Mouse (Mus musculus): ENCODE measurements around the gene Bcor. TPM values are rescaled to one million over a fixed set of nuclear protein-coding genes. Genes with fewer than 3 reads are reported as not detected.

Bcor gene
- total and polyA plus RNA-seq, 3 experiments, result 44.6 to 88.7 (median 61.6) TPM

GRCm38 (mm10) chrX:12157331-12157930, 2.7 kb downstream of the Bcor start:
- peak overlapping the region; percentile 70 for H3K27ac ChIP-seq (ENCODE audit: control insufficient read depth, low read depth, low read length)
- peaks cover 0 to 13% of the 10 kb centered on the region in 2 experiments; a peak in 2 of 4 replicates for H3K4me1 ChIP-seq (ENCODE audit: control insufficient read depth in 1 of 2, insufficient read depth in 2 of 2, low read length in 2 of 2)
- H3K79me2 ChIP-seq (ENCODE audit: control insufficient read depth, insufficient read depth, low read length, poor library complexity), result no peaks in the 10 kb centered on the region
- no peaks in the 10 kb centered on the region for H3K36me3 ChIP-seq (ENCODE audit: control insufficient read depth in 1 of 2, insufficient read depth in 2 of 2, low read length in 2 of 2)
- peak overlapping the region; percentile 74 for H3K9ac ChIP-seq (ENCODE audit: control insufficient read depth, low read depth, low read length, poor library complexity, severe bottlenecking)
- no peaks in the 10 kb centered on the region for H3K9me3 ChIP-seq (replicated peaks; ENCODE audit: insufficient read depth, low read length)
- DNase-seq (ENCODE audit: low read depth, low spot score), result peak; percentile 72
- H3K4me3 ChIP-seq (ENCODE audit: control insufficient read depth in 1 of 2, insufficient read depth in 1 of 2, low read depth in 2 of 2, low read length in 2 of 2), result peak overlapping the region; percentile 47 to 50
- H3K27me3 ChIP-seq (ENCODE audit: control insufficient read depth in 1 of 2, insufficient read depth in 2 of 2, low read length in 2 of 2), result no peaks in the 10 kb centered on the region
- TF ChIP-seq BHLHE40 (IDR thresholded peaks at IDR 0.05; ENCODE audit: borderline replicate concordance, low read depth, low read length) (no peak), SIN3A (IDR thresholded peaks at IDR 0.05; ENCODE audit: low read length) (no peak), RCOR1 (IDR thresholded peaks at IDR 0.05; ENCODE audit: low read depth, low read length) (no peak), POLR2AphosphoS2 (IDR thresholded peaks at IDR 0.05; ENCODE audit: low read length) (no peak), ELF1 (IDR thresholded peaks at IDR 0.05; ENCODE audit: low read depth, low read length) (no peak), MXI1 (IDR thresholded peaks at IDR 0.05; ENCODE audit: low read depth, low read length) (no peak), MYB (IDR thresholded peaks at IDR 0.05; ENCODE audit: low read depth, low read length) (no peak), NELFE (IDR thresholded peaks at IDR 0.05; ENCODE audit: low read depth, low read length) (no peak), TAL1 (IDR thresholded peaks at IDR 0.05; ENCODE audit: low read length) (no peak), CHD1 (IDR thresholded peaks at IDR 0.05; ENCODE audit: low read depth, low read length) (no peak), HCFC1 (IDR thresholded peaks at IDR 0.05; ENCODE audit: low read depth, low read length) (no peak), CHD2 (IDR thresholded peaks at IDR 0.05; ENCODE audit: low read length) (no peak), KAT2A (conservative IDR thresholded peaks at IDR 0.05; ENCODE audit: low read depth, low read length) (no peak), SMC3 (IDR thresholded peaks at IDR 0.05; ENCODE audit: low read depth, low read length) (no peak), ZNF384 (IDR thresholded peaks at IDR 0.05; ENCODE audit: low read depth, low read length) (peak; percentile 46; the same call in 1 of the 2 replicates), EP300 (IDR thresholded peaks at IDR 0.05; ENCODE audit: low read depth in 1 of 2, low read length in 2 of 2) (no peak), MAZ (IDR thresholded peaks at IDR 0.05; ENCODE audit: low read depth, low read length) (no peak), USF2 (IDR thresholded peaks at IDR 0.05; ENCODE audit: borderline replicate concordance in 1 of 2, insufficient read depth in 1 of 2, low read depth in 1 of 2, low read length in 2 of 2) (no peak), USF1 (IDR thresholded peaks at IDR 0.05; ENCODE audit: low read depth, low read length) (no peak), ZMIZ1 (IDR thresholded peaks at IDR 0.05; ENCODE audit: low read depth, low read length) (no peak), POLR2AphosphoS5 (IDR thresholded peaks at IDR 0.05; ENCODE audit: borderline replicate concordance, low read depth, low read length) (no peak), E2F4 (IDR thresholded peaks at IDR 0.05; ENCODE audit: borderline replicate concordance, low read depth, low read length) (no peak), JUND (IDR thresholded peaks at IDR 0.05; ENCODE audit: low read depth, low read length) (no peak), RAD21 (IDR thresholded peaks at IDR 0.05; ENCODE audit: low read depth, low read length) (peak; percentile 25), MAX (IDR thresholded peaks at IDR 0.05; ENCODE audit: low read length) (no peak), TBP (IDR thresholded peaks at IDR 0.05; ENCODE audit: low read depth, low read length) (no peak), NRF1 (IDR thresholded peaks at IDR 0.05; ENCODE audit: insufficient read depth, low read depth, low read length, poor library complexity, severe bottlenecking) (no peak), MEF2A (IDR thresholded peaks at IDR 0.05; ENCODE audit: extremely low read depth, insufficient replicate concordance, low read depth, low read length, poor library complexity, severe bottlenecking) (no peak), ETS1 (IDR thresholded peaks at IDR 0.05; ENCODE audit: low read depth, low read length) (no peak), UBTF (IDR thresholded peaks at IDR 0.05; ENCODE audit: borderline replicate concordance, insufficient read depth, low read depth, low read length) (no peak), GATA1 (IDR thresholded peaks at IDR 0.05; ENCODE audit: low read depth, low read length) (peak; percentile 38; the same call in 1 of the 2 replicates), GABPA (IDR thresholded peaks at IDR 0.05; ENCODE audit: low read depth, low read length) (no peak), ZC3H11A (IDR thresholded peaks at IDR 0.05; ENCODE audit: low read depth, low read length) (no peak), POLR2A (IDR thresholded peaks at IDR 0.05; ENCODE audit: control insufficient read depth in 1 of 2, insufficient read depth in 1 of 2, low read depth in 1 of 2, low read length in 2 of 2, poor library complexity in 1 of 2) (no peak), ZKSCAN1 (IDR thresholded peaks at IDR 0.05; ENCODE audit: low read depth, low read length) (no peak), MAFK (IDR thresholded peaks at IDR 0.05; ENCODE audit: borderline replicate concordance, low read depth, low read length) (no peak), TCF12 (IDR thresholded peaks at IDR 0.05; ENCODE audit: low read depth, low read length) (no peak)
